In genomic region chr11:19026581-19027561, GRCm38 (mm10) we compare ENCODE assay signal across 8 mouse cellular contexts. TPM values are rescaled to one million over a fixed set of nuclear protein-coding genes. Genes with fewer than 3 reads are reported as not detected.
DNase-seq lines count a peak whose midpoint lies in the region; ATAC-seq and TF ChIP-seq lines count a peak whose summit lies in the region.

No protein-coding gene starts in this region.

- H3K4me3 ChIP-seq in kidney, embryonic 14.5 days (ENCODE audit: low read length), result peak overlapping the region; percentile 52
- H3K4me3 ChIP-seq in small intestine, adult 2 months (ENCODE audit: low read depth, low read length), result peak overlapping the region; percentile 56

- H3K9ac ChIP-seq in kidney, embryonic 14.5 days (ENCODE audit: low read depth, low read length), result peak overlapping the region; percentile 70

- under 1% methylated on average over 55 of the region's 58 CpGs for WGBS in kidney, embryonic 14.5 days
- WGBS in small intestine, adult 2 months, result 2% methylated on average over 58 of the region's 58 CpGs

- H3K4me2 ChIP-seq in kidney, embryonic 14.5 days (replicated peaks; ENCODE audit: low read depth, low read length), result peak overlapping the region; percentile 95

- peak; percentile 32 for DNase-seq in right cerebral cortex, postnatal 14 days
- no peak for DNase-seq in right cerebral cortex, adult 18-20 months
- DNase-seq in cerebellum, postnatal 36 days, result peak; percentile 59 to 60
- peak; percentile 84 for DNase-seq in lung, postnatal 10 days
- no peak for DNase-seq in layer of hippocampus, adult 8-10 months (ENCODE audit: low spot score in 2 of 2)

- no peaks in the 10 kb centered on the region for H3K36me3 ChIP-seq in kidney, embryonic 14.5 days (ENCODE audit: control insufficient read depth, insufficient read depth, low read length)
- H3K36me3 ChIP-seq in small intestine, adult 2 months (ENCODE audit: control insufficient read depth, insufficient read depth, low read length), result no peaks in the 10 kb centered on the region

- H3K27me3 ChIP-seq in kidney, embryonic 14.5 days (ENCODE audit: control insufficient read depth, insufficient read depth, low read length), result no peaks in the 10 kb centered on the region
- peaks cover 17% of the 10 kb centered on the region for H3K27me3 ChIP-seq in small intestine, adult 2 months (ENCODE audit: control insufficient read depth, insufficient read depth, low read length)

- peak; percentile 90 for ATAC-seq in granulocyte monocyte progenitor cell, adult 5-6 weeks (replicated peaks; ENCODE audit: poor library complexity, severe bottlenecking)
- peak; percentile 92 for ATAC-seq in kidney, embryonic 14.5 days (ENCODE audit: low FRiP score, low TSS enrichment)

- H3K4me1 ChIP-seq in kidney, embryonic 14.5 days (ENCODE audit: control insufficient read depth, insufficient read depth, low read length), result peaks cover 11% of the 10 kb centered on the region; the same call in 1 of the 2 replicates
- H3K4me1 ChIP-seq in small intestine, adult 2 months (ENCODE audit: control insufficient read depth, insufficient read depth, insufficient read length, low read length), result no peaks in the 10 kb centered on the region

- no peak for TF ChIP-seq CTCF in small intestine, adult 2 months (IDR thresholded peaks at IDR 0.05; ENCODE audit: extremely low read depth, insufficient read length, insufficient replicate concordance, low read depth, low read length)

- no peaks in the 10 kb centered on the region for H3K9me3 ChIP-seq in kidney, embryonic 14.5 days (ENCODE audit: control insufficient read depth, low read length)

- no peak for TF ChIP-seq POLR2A in small intestine, adult 2 months (IDR thresholded peaks at IDR 0.05; ENCODE audit: low read depth, low read length)

- H3K27ac ChIP-seq in kidney, embryonic 14.5 days (ENCODE audit: low read depth, low read length), result peak overlapping the region; percentile 74
- no peak overlapping the region for H3K27ac ChIP-seq in small intestine, adult 2 months (ENCODE audit: insufficient read depth, low read depth, low read length)

RNA-seq across cellular contexts. Expression of gene Meis1, which starts 8.1 kb away (rescaled TPM):
- total RNA-seq in granulocyte monocyte progenitor cell, adult 5-6 weeks (2014; fragmentation: Nextera tagmentation), result 12.6 and 24.4 TPM in 2 replicates
- total RNA-seq in granulocyte monocyte progenitor cell, adult 5-6 weeks (2017), result 15.4 and 17.6 TPM in 2 replicates
- 54.6 and 109 TPM in 2 replicates for polyA plus RNA-seq in kidney, embryonic 14.5 days (2014; fragmentation: Nextera tagmentation; extraction: Ambion mirVana)
- polyA plus RNA-seq in small intestine, adult 2 months (2012; rRNA removed), result 3.4 and 4.0 TPM in 2 replicates
- 1 to 10 TPM; 2.2 to 3.0 (median 2.6) TPM for total RNA-seq in layer of hippocampus, adult 8-10 months (2022)

Comparison
In these comparisons a context has a peak if more than half of its experiments do, and no peak if none do; other contexts are left out.
1. DNase-seq: peak in right cerebral cortex, postnatal 14 days (single experiment), cerebellum, postnatal 36 days (2 of 2) and lung, postnatal 10 days (single experiment); none in right cerebral cortex, adult 18-20 months (single experiment) and layer of hippocampus, adult 8-10 months (0 of 2).